Mouse (Mus musculus): ENCODE results near the gene Ecd.
A peak's percentile ranks its signal among the peaks of the same experiment; 100 is the strongest.

DNA sequence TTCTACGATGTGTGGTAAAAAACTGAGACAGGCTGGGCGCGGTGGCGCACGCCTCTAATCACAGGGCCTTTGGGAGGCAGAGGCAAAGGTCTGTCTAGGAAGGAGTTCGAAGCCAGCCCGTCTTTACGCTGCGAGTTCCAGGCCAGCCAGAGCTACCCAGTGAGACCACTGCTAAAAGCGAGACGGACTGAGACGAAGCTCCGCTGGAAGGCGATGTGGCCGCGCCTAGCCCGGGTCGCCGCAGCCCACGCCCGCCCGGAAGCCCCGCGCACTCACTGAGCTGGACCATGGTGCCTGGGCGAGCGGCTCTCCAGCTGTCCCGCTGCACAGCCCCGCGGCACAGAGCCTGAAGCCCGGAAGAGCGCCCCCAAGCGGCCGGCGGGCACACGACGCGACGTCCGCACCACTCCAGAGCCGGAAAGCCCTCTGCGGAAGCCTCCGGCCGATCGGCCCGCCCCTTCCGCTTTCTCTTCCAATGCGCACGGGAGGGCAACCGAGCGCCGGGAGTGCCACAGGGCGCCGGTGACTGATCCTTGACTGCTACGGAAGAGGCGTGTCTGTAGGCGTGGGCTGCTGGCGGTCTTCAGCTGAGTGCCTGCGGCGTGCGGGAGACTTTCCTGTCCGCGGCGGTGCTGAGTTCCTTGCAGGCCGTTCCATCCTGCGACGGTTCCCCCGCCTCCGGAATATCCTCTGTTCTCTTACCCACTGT lies 45.4 kb upstream of the Ecd start, which contains the start of gene Mrps16:
- peak; percentile 79 for TF ChIP-seq CTCF (IDR thresholded peaks at IDR 0.05; ENCODE audit: low read depth, low read length)
- no peak for TF ChIP-seq EP300 (IDR thresholded peaks at IDR 0.05; ENCODE audit: insufficient read depth, low read depth, low read length)
- peak; percentile 27 for TF ChIP-seq POLR2A (IDR thresholded peaks at IDR 0.05; ENCODE audit: insufficient read depth, low read length)

All from ES-Bruce4 (cell line).